Mouse (Mus musculus) retina, embryonic 14.5 days (tissue): ENCODE measurements at regions not wholly inside any gene's neighbourhood (a gene's known extent, or its start where the extent isn't known, plus 50 kb on each side); places are given as distances from the start of the nearest gene placed in this dataset.

Source experiments
- DNase-seq: peaks from one replicate; pipeline ENCODE4 v3.0.0-alpha.2; 2015; ENCODE audit warnings: low spot score

DNA sequence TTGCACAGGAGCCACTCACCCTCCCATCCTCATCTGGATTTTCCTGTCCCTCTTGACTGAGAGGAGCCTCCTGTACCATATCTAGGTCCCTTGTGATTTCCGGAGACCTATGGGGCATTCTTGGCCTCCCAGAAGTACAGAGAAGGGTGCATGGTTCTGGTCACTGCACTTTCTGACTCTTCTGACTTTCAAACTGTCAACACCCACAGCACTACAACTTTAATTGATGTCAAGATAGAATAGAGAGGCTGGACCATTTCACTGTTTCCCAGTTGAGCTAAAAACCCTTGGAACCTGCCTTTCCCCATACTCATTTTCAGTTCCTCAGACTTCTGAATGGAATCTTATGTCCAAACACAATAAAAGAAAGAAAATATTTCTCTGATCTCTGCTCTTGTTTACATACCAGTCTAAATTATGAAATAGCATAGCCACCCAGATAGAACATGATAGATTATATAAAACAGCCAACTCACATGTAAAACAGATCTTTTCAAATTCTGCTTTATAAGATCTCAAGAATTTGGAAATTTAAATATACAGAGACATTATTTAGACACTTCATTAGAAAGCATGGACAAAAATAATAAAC, 144.2 kb downstream of the Ptger3 start:
- DNase-seq, result no peak

DNA sequence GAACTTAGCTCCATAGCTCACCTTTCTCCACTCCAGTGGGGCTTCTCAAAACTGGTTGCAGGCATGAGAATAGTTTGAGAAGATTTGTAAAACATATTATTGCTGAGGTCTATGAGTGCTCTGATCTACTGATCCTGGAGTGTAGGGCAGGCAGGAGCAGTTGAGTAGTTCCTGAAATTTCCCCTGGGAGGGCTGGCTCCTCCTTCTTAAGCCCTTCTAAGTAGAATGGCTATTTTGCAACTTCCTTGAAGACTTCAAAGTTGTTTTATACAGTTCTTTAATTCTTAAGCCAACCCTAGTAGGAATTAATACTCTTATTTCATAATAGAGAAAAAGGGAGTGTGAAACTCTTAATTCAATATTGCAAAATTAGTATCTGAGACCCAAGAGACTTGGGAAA, 133.3 kb downstream of the Ptger3 start:
- no peak for DNase-seq

- DNase-seq, result no peak
These were observed 131.8 kb downstream of the Ptger3 start for GRCm38 (mm10) chr3:157698529-157698928.

- DNase-seq, result no peak
These were observed 128.7 kb downstream of the Ptger3 start for GRCm38 (mm10) chr3:157695128-157696075.
